12 mouse cellular contexts compared by ENCODE assay signal in genomic region chr2:152818679-152819078, GRCm38 (mm10). TPM values are rescaled to one million over a fixed set of nuclear protein-coding genes. Genes with fewer than 3 reads are reported as not detected.
DNase-seq lines count a peak whose midpoint lies in the region; ATAC-seq and TF ChIP-seq lines count a peak whose summit lies in the region.
"Had no signal": no experiment of that assay in that cellular context is flagged by ENCODE, and none has a peak within 500 bp of the region (broad histone marks: within the 10 kb centered on the region; RNA-seq: fewer than 3 reads in every experiment).

No protein-coding gene starts in this region.

- no peak for DNase-seq in heart, adult 2 months
- DNase-seq in heart, postnatal 14 days: no peak
- no peak for DNase-seq in liver, embryonic 13.5 days
- DNase-seq in liver, embryonic 11.5 days (ENCODE audit: low spot score): no peak
- DNase-seq in kidney, adult 9 months: peak; percentile 70
- DNase-seq in adrenal gland, postnatal 10 days: no peak
- no peak for DNase-seq in forebrain, embryonic 14.5 days (ENCODE audit: low spot score)
- DNase-seq: gastrocnemius, postnatal 10 days; right cerebral cortex, postnatal 25 days had no signal

- intact Hi-C loops in heart, adult 2 months (cut with DNase I): no loop called here
- intact Hi-C loops in heart, postnatal 14 days (cut with DNase I): no loop called here

- ATAC-seq in liver, embryonic 13.5 days (ENCODE audit: low read depth): no peak
- ATAC-seq in liver, embryonic 11.5 days (replicated peaks; ENCODE audit: low FRiP score): no peak
- ATAC-seq in forebrain, embryonic 14.5 days: no peak

- peaks cover 6% of the 10 kb centered on the region; the same call in 1 of the 2 replicates for H3K79me2 ChIP-seq in heart, adult 2 months (replicated peaks; ENCODE audit: control insufficient read depth, insufficient read depth, low read length)

- no peak for TF ChIP-seq POLR2A in heart, adult 2 months (IDR thresholded peaks at IDR 0.05; ENCODE audit: insufficient read depth, low read depth, low read length)

- no peaks in the 10 kb centered on the region for H3K27me3 ChIP-seq in heart, adult 2 months (ENCODE audit: control insufficient read depth, insufficient read depth, low read length)
- no peaks in the 10 kb centered on the region for H3K27me3 ChIP-seq in liver, embryonic 13.5 days
- H3K27me3 ChIP-seq in liver, embryonic 11.5 days (replicated peaks; ENCODE audit: control insufficient read depth, insufficient read depth, low read length): no peaks in the 10 kb centered on the region
- H3K27me3 ChIP-seq in forebrain, embryonic 14.5 days (replicated peaks; ENCODE audit: control insufficient read depth, insufficient read depth, low read length): no peaks in the 10 kb centered on the region
- H3K27me3 ChIP-seq: embryonic facial prominence, embryonic 12.5 days had no signal

- peak overlapping the region; percentile 64 for H3K4me2 ChIP-seq in liver, embryonic 13.5 days
- H3K4me2 ChIP-seq in liver, embryonic 11.5 days: no peak overlapping the region
- H3K4me2 ChIP-seq in forebrain, embryonic 14.5 days (ENCODE audit: low read length): no peak overlapping the region
- H3K4me2 ChIP-seq: embryonic facial prominence, embryonic 12.5 days had no signal

- H3K9ac ChIP-seq in heart, adult 2 months (ENCODE audit: low read depth, low read length): peak overlapping the region; percentile 7; the same call in 1 of the 2 replicates
- peak overlapping the region; percentile 76 for H3K9ac ChIP-seq in liver, embryonic 13.5 days
- no peak overlapping the region for H3K9ac ChIP-seq in liver, embryonic 11.5 days (ENCODE audit: low read depth, low read length)
- H3K9ac ChIP-seq in forebrain, embryonic 14.5 days (ENCODE audit: low read length): no peak overlapping the region
- H3K9ac ChIP-seq: embryonic facial prominence, embryonic 12.5 days had no signal

- H3K4me1 ChIP-seq in heart, adult 2 months (ENCODE audit: control insufficient read depth, insufficient read depth, low read length): peaks cover 57% of the 10 kb centered on the region
- H3K4me1 ChIP-seq in liver, embryonic 13.5 days (replicated peaks): peaks cover 97% of the 10 kb centered on the region
- peaks cover 57% of the 10 kb centered on the region for H3K4me1 ChIP-seq in liver, embryonic 11.5 days (replicated peaks; ENCODE audit: control insufficient read depth, insufficient read depth, low read length)
- peaks cover 67% of the 10 kb centered on the region for H3K4me1 ChIP-seq in brown adipose tissue, adult 24 weeks (ENCODE audit: control insufficient read depth, insufficient read depth, insufficient read length, low read length)
- peaks cover 21% of the 10 kb centered on the region for H3K4me1 ChIP-seq in forebrain, embryonic 14.5 days (ENCODE audit: control insufficient read depth, insufficient read depth, low read length)

- no peak overlapping the region for H3K4me3 ChIP-seq in heart, adult 2 months
- H3K4me3 ChIP-seq in liver, embryonic 13.5 days (replicated peaks): no peak overlapping the region
- H3K4me3 ChIP-seq in liver, embryonic 11.5 days (ENCODE audit: low read depth, low read length): no peak overlapping the region
- H3K4me3 ChIP-seq in brown adipose tissue, adult 24 weeks (ENCODE audit: insufficient read depth, low read depth, low read length): no peak overlapping the region
- H3K4me3 ChIP-seq in forebrain, embryonic 14.5 days (ENCODE audit: low read depth, low read length): no peak overlapping the region
- H3K4me3 ChIP-seq: embryonic facial prominence, embryonic 12.5 days had no signal

- H3K27ac ChIP-seq in heart, adult 2 months: peak overlapping the region; percentile 97
- H3K27ac ChIP-seq in liver, embryonic 13.5 days: peak overlapping the region; percentile 100
- no peak overlapping the region; the same call in 1 of the 2 replicates for H3K27ac ChIP-seq in liver, embryonic 11.5 days (ENCODE audit: low read depth, low read length)
- peak overlapping the region; percentile 99 for H3K27ac ChIP-seq in brown adipose tissue, adult 24 weeks (replicated peaks; ENCODE audit: low read depth, low read length)
- no peak overlapping the region for H3K27ac ChIP-seq in forebrain, embryonic 14.5 days (ENCODE audit: low read depth, low read length)
- H3K27ac ChIP-seq: embryonic facial prominence, embryonic 12.5 days; macrophage had no signal

- H3K9me3 ChIP-seq in liver, embryonic 13.5 days (replicated peaks): no peaks in the 10 kb centered on the region
- no peaks in the 10 kb centered on the region for H3K9me3 ChIP-seq in liver, embryonic 11.5 days (ENCODE audit: control insufficient read depth, low read length)
- H3K9me3 ChIP-seq in forebrain, embryonic 14.5 days (replicated peaks; ENCODE audit: control insufficient read depth, low read length): no peaks in the 10 kb centered on the region
- H3K9me3 ChIP-seq: embryonic facial prominence, embryonic 12.5 days had no signal

- WGBS in heart, adult 2 months: 90% methylated on average over 5 of the region's 5 CpGs
- WGBS in liver, embryonic 13.5 days (ENCODE audit: insufficient replicate concordance): 82% methylated on average over 5 of the region's 5 CpGs
- WGBS in liver, embryonic 11.5 days: 89% methylated on average over 5 of the region's 5 CpGs
- 39% methylated on average over 5 of the region's 5 CpGs for WGBS in forebrain, embryonic 14.5 days

- TF ChIP-seq CTCF in heart, adult 2 months (IDR thresholded peaks at IDR 0.05): no peak

- no peak for TF ChIP-seq EP300 in heart, adult 2 months (IDR thresholded peaks at IDR 0.05; ENCODE audit: insufficient read depth, low read depth, low read length)

- peaks cover 51% of the 10 kb centered on the region for H3K36me3 ChIP-seq in heart, adult 2 months (ENCODE audit: control insufficient read depth, insufficient read depth, low read length)
- peaks cover 55% of the 10 kb centered on the region for H3K36me3 ChIP-seq in liver, embryonic 13.5 days
- peaks cover 4% of the 10 kb centered on the region; the same call in 1 of the 2 replicates for H3K36me3 ChIP-seq in liver, embryonic 11.5 days (ENCODE audit: control insufficient read depth, insufficient read depth, low read length)
- peaks cover 23% of the 10 kb centered on the region for H3K36me3 ChIP-seq in forebrain, embryonic 14.5 days (ENCODE audit: control insufficient read depth, insufficient read depth, low read length)

RNA-seq across cellular contexts. Expression of gene Bcl2l1, which starts 12.8 kb away (rescaled TPM):
- total RNA-seq in heart, adult 2 months (2021): 100 to 1,000 TPM in 1 of 2 experiments, 10 to 100 TPM in 1; 51.9 to 102 TPM
- 48.1 and 51.2 TPM in 2 replicates for polyA plus RNA-seq in heart, adult 2 months (2012; rRNA removed)
- total RNA-seq in heart, postnatal 14 days (2021): 10 to 100 TPM; 79.8 to 92.2 TPM
- 148 and 164 TPM in 2 replicates for polyA plus RNA-seq in liver, embryonic 13.5 days (2015; fragmentation: Nextera tagmentation; extraction: Ambion mirVana)
- 61.7 and 69.3 TPM in 2 replicates for polyA plus RNA-seq in liver, embryonic 11.5 days (2014; fragmentation: Nextera tagmentation; extraction: Ambion mirVana)
- 22.5 and 23.5 TPM in 2 replicates for polyA plus RNA-seq in brown adipose tissue, adult 24 weeks (2012; ENCODE audit: insufficient read depth, insufficient read length, missing spikeins)
- total RNA-seq in adrenal gland, postnatal 10 days (2021): 10 to 100 TPM; 49.3 to 56.2 TPM
- 179 and 189 TPM in 2 replicates for polyA plus RNA-seq in forebrain, embryonic 14.5 days (2014; fragmentation: Nextera tagmentation; extraction: Ambion mirVana)

RNA-seq across cellular contexts. Expression of gene Tpx2, which starts 29.1 kb away (rescaled TPM):
- total RNA-seq in heart, adult 2 months (2021): 1 to 10 TPM in 1 of 2 experiments, under 1 TPM in 1; 0.75 to 1.1 TPM
- 0.18 and 0.50 TPM in 2 replicates for polyA plus RNA-seq in heart, adult 2 months (2012; rRNA removed)
- total RNA-seq in heart, postnatal 14 days (2021): 1 to 10 TPM; 4.4 to 8.5 TPM
- polyA plus RNA-seq in liver, embryonic 13.5 days (2015; fragmentation: Nextera tagmentation; extraction: Ambion mirVana): 59.8 and 79.4 TPM in 2 replicates
- polyA plus RNA-seq in liver, embryonic 11.5 days (2014; fragmentation: Nextera tagmentation; extraction: Ambion mirVana): 107 and 118 TPM in 2 replicates
- polyA plus RNA-seq in brown adipose tissue, adult 24 weeks (2012; ENCODE audit: insufficient read depth, insufficient read length, missing spikeins): not detected in 2 replicates
- 10 to 100 TPM; 18.4 to 21.4 TPM for total RNA-seq in adrenal gland, postnatal 10 days (2021)
- polyA plus RNA-seq in forebrain, embryonic 14.5 days (2014; fragmentation: Nextera tagmentation; extraction: Ambion mirVana): 70.1 and 81.5 TPM in 2 replicates

Comparison
In these comparisons a context has a peak if more than half of its experiments do, and no peak if none do; other contexts are left out.
1. H3K27ac ChIP-seq: peak in heart, adult 2 months (single experiment), liver, embryonic 13.5 days (single experiment) and brown adipose tissue, adult 24 weeks (single experiment); none in liver, embryonic 11.5 days (single experiment) and forebrain, embryonic 14.5 days (single experiment).
2. H3K9ac ChIP-seq: peak in heart, adult 2 months (single experiment) and liver, embryonic 13.5 days (single experiment); none in liver, embryonic 11.5 days (single experiment) and forebrain, embryonic 14.5 days (single experiment).
3. RNA of gene Tpx2, which starts 29.1 kb away (polyA plus RNA-seq): 107 to 118 TPM in liver, embryonic 11.5 days, 70.1 to 81.5 TPM in forebrain, embryonic 14.5 days and 59.8 to 79.4 TPM in liver, embryonic 13.5 days; not detected in brown adipose tissue, adult 24 weeks and 0.18 to 0.50 TPM in heart, adult 2 months; every median in the first group is over 10 times any median in the second.